Mouse (Mus musculus) myocyte (in vitro differentiated cells): Measurements from ENCODE around the gene Nmu. TPM values are rescaled to one million over a fixed set of nuclear protein-coding genes. Genes with fewer than 3 reads are reported as not detected.

Experiments used
- H3K27me3 ChIP-seq: one replicate; pipeline ENCODE4 v1.6.1; 2011; ENCODE audit not compliant: control insufficient read depth, insufficient read depth, insufficient read length
- H3K36me3 ChIP-seq: one replicate; pipeline ENCODE4 v1.6.1; 2011; ENCODE audit not compliant: control insufficient read depth, insufficient read depth
- H3K4me2 ChIP-seq: one replicate; pipeline ENCODE4 v1.6.1; 2011; ENCODE audit warnings: low read depth, control low read depth
- H3K4me3 ChIP-seq: one replicate; pipeline ENCODE4 v1.5.1; 2011; ENCODE audit warnings: mild to moderate bottlenecking, control low read depth, moderate library complexity
- H3K79me2 ChIP-seq: one replicate; pipeline ENCODE4 v1.6.1; 2011; ENCODE audit not compliant: control insufficient read depth, insufficient read depth
- H3ac ChIP-seq: one replicate; pipeline ENCODE4 v1.6.1; 2011; ENCODE audit not compliant: control insufficient read depth, insufficient read length
- CEBPB ChIP-seq: IDR thresholded peaks from 2 replicates; pipeline ENCODE4 v1.6.1; 2011; ENCODE audit warnings: mild to moderate bottlenecking, moderate library complexity; ENCODE audit not compliant: poor library complexity, insufficient read depth, severe bottlenecking
- E2F4 ChIP-seq: IDR thresholded peaks from one replicate; pipeline ENCODE4 v1.6.1; 2011; ENCODE audit warnings: mild to moderate bottlenecking, control low read depth, moderate library complexity; ENCODE audit not compliant: insufficient read depth
- MAX ChIP-seq: IDR thresholded peaks from one replicate; pipeline ENCODE4 v1.6.1; 2011; ENCODE audit warnings: low read depth, mild to moderate bottlenecking, control low read depth
- MYOD1 ChIP-seq, 3 experiments: IDR thresholded peaks; one replicate each; pipeline ENCODE4 v1.6.1; 2011; ENCODE audit warnings: control low read depth in 2 of 3, low read depth in 2 of 3, mild to moderate bottlenecking in 2 of 3, moderate library complexity in 1 of 3; ENCODE audit not compliant: insufficient read length in 2 of 3, control insufficient read depth in 1 of 3
- MYOG ChIP-seq, 3 experiments: IDR thresholded peaks; one replicate each; pipeline ENCODE4 v1.6.1; 2011; ENCODE audit warnings: control low read depth in 2 of 3, low read depth in 2 of 3, mild to moderate bottlenecking in 2 of 3; ENCODE audit not compliant: insufficient read length in 2 of 3, control insufficient read depth in 1 of 3, insufficient read depth in 1 of 3
- POLR2A ChIP-seq: IDR thresholded peaks from one replicate; pipeline ENCODE4 v1.6.1; 2011; ENCODE audit warnings: low read depth, mild to moderate bottlenecking, control low read depth, moderate library complexity; ENCODE audit not compliant: insufficient read length
- POLR2AphosphoS2 ChIP-seq: IDR thresholded peaks from one replicate; pipeline ENCODE4 v1.6.1; 2011; ENCODE audit warnings: low read depth, control low read depth; ENCODE audit not compliant: insufficient read length
- REST ChIP-seq: IDR thresholded peaks from one replicate; pipeline ENCODE4 v1.6.1; 2011; ENCODE audit warnings: mild to moderate bottlenecking, control low read depth, moderate library complexity; ENCODE audit not compliant: insufficient read depth, insufficient read length
- SRF ChIP-seq: IDR thresholded peaks from one replicate; pipeline ENCODE4 v1.6.1; 2011; ENCODE audit warnings: low read depth; ENCODE audit not compliant: control insufficient read depth, insufficient read length
- TCF12 ChIP-seq: IDR thresholded peaks from one replicate; pipeline ENCODE4 v1.6.1; 2011; ENCODE audit warnings: mild to moderate bottlenecking, control low read depth; ENCODE audit not compliant: poor library complexity, insufficient read depth, severe bottlenecking
- TCF3 ChIP-seq: IDR thresholded peaks from one replicate; pipeline ENCODE4 v1.6.1; 2011; ENCODE audit warnings: low read depth, control low read depth; ENCODE audit not compliant: insufficient read length
- USF1 ChIP-seq: IDR thresholded peaks from one replicate; pipeline ENCODE4 v1.6.1; 2011; ENCODE audit warnings: low read depth, mild to moderate bottlenecking, control low read depth, moderate library complexity
- polyA plus RNA-seq: library from polyadenylated mRNA; unstranded; fragments of >200 nt; fragmentation: generic; extraction: Trizol; gene quantifications from one replicate; pipeline ENCODE4 v1.2.1, GENCODE M21; 2012; ENCODE audit warnings: missing spikeins

Gene Nmu
- polyA plus RNA-seq, 1 experiment: not detected

DNA sequence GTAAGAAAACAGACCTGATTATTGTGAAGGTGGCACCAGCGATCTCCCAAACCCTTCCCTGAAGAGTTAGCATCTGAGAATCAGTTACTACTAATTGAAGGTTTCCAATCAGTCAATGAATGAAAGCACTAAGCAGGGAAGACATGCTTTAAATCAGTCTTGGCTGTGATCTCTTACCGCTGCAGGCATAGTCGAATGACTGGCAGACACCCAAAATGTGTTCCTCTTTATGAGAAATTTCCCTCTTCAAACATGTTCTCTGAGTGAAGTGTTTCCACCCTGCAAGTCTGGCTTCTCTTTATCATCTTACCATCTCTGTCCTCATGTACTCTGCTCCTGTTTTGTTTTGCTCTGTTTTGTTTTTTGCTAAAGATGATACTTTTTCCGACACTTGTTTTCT is 2.8 kb downstream of the Nmu start:
- Histone ChIP-seq H3K4me3 (no peak overlapping the region), H3K27me3 (no peaks in the 10 kb centered on the region), H3K4me2 (no peak overlapping the region), H3K79me2 (no peaks in the 10 kb centered on the region), H3K36me3 (no peaks in the 10 kb centered on the region), H3ac (no peak overlapping the region)
- TF ChIP-seq CEBPB (no peak), TCF3 (no peak), POLR2AphosphoS2 (no peak), SRF (no peak), TCF12 (no peak), MYOG (IDR thresholded peaks at IDR 0.05; ENCODE audit: control insufficient read depth in 1 of 3, insufficient read depth in 1 of 3, insufficient read length in 2 of 3, low read depth in 2 of 3) (no peak), REST (no peak), USF1 (no peak), MYOD1 (IDR thresholded peaks at IDR 0.05; ENCODE audit: control insufficient read depth in 1 of 3, insufficient read length in 2 of 3, low read depth in 2 of 3) (no peak), E2F4 (no peak), POLR2A (no peak), MAX (no peak)

DNA sequence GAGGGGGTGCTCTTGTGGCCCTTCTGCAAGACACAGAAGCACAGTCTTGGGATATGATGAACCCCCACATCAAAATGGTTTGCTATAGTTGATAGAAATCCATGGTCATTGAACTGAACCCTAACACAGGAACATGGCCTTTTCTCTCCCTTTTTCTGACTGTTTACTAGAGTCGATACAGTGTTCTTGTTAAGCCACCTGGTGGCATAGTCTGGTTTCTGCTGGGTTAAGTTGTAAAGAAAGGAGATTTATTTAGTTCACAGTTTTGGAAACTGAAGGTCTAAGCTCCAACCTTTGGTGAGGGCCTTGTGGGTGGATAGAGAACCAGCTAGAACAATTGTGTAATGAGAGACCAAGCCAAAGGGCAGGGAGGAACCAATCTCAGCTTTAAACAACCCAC is 3.5 kb downstream of the Nmu start:
- no peak overlapping the region for H3ac ChIP-seq
- no peaks in the 10 kb centered on the region for H3K36me3 ChIP-seq
- no peak overlapping the region for H3K4me2 ChIP-seq
- no peaks in the 10 kb centered on the region for H3K27me3 ChIP-seq
- TF ChIP-seq MYOG (IDR thresholded peaks at IDR 0.05; ENCODE audit: control insufficient read depth in 1 of 3, insufficient read depth in 1 of 3, insufficient read length in 2 of 3, low read depth in 2 of 3): no peak
- no peak for TF ChIP-seq TCF3
- TF ChIP-seq POLR2AphosphoS2: no peak
- TF ChIP-seq TCF12: no peak
- no peak for TF ChIP-seq SRF
- TF ChIP-seq REST: no peak
- no peak for TF ChIP-seq MAX
- TF ChIP-seq POLR2A: no peak
- TF ChIP-seq USF1: no peak
- no peaks in the 10 kb centered on the region for H3K79me2 ChIP-seq
- H3K4me3 ChIP-seq: no peak overlapping the region

DNA sequence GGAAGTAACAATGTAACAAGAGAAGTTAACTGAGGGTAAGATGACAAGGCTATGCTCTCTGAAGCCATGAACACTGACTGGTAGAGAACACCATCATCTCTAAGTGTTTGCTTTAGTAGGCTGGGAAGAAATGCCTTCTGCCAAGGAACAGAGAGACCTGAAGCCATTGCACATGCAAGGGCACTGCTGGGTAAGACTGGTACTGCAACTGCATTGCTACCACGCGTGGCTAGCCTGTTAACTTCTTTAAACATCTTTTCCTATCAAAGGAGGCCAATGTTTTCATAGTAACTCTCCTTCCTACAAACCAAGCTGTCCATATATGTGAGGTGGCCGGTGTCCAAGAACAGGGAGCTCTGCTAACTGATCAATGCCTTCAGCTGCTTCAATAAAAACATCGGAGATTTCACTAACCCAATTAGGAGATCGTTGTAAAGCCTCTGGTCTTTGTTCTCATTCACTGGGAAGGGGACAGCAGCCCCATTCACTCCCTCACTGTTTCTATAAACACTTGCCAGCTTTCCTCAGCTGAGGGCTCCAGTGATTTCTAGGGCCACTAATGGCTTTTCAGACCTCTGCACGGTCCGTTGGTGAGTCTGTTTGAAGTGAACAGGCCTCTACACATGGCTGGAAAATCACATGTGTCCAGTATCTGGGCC is 11.5 kb downstream of the Nmu start:
- no peaks in the 10 kb centered on the region for H3K36me3 ChIP-seq

DNA sequence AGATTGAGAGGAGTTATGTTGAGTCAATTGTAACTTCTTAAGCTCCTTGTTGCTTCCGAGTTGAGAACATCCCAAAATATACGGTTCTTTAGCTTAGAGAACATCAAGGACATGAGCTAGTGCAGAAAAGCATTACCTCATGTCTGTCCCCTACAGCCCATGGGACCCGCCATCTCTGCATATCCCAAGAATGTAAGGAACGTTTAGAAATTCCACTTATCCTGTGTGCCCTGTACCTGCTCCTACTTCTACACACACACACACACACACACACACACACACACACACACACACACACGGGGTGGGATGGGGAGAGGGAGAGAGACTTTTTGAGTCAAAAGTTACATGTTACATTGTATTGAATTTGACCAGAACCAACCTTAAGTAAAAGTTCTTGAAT is 12.1 kb downstream of the Nmu start:
- no peak overlapping the region for H3K4me3 ChIP-seq
- no peak overlapping the region for H3K4me2 ChIP-seq
- no peaks in the 10 kb centered on the region for H3K36me3 ChIP-seq
- no peaks in the 10 kb centered on the region for H3K27me3 ChIP-seq
- TF ChIP-seq TCF3 (no peak), TCF12 (no peak), USF1 (no peak), SRF (no peak), POLR2A (no peak), E2F4 (no peak), REST (no peak), MYOG (IDR thresholded peaks at IDR 0.05; ENCODE audit: control insufficient read depth in 1 of 3, insufficient read depth in 1 of 3, insufficient read length in 2 of 3, low read depth in 2 of 3) (no peak), MAX (no peak), CEBPB (no peak), MYOD1 (IDR thresholded peaks at IDR 0.05; ENCODE audit: control insufficient read depth in 1 of 3, insufficient read length in 2 of 3, low read depth in 2 of 3) (no peak), POLR2AphosphoS2 (no peak)
- no peaks in the 10 kb centered on the region for H3K79me2 ChIP-seq
- H3ac ChIP-seq: no peak overlapping the region

More for the DNA sequence above, 11.5 kb downstream of the Nmu start:
- Histone ChIP-seq H3K4me2 (no peak overlapping the region), H3ac (no peak overlapping the region), H3K27me3 (no peaks in the 10 kb centered on the region), H3K79me2 (no peaks in the 10 kb centered on the region), H3K4me3 (no peak overlapping the region)
- TF ChIP-seq CEBPB (no peak), MYOG (IDR thresholded peaks at IDR 0.05; ENCODE audit: control insufficient read depth in 1 of 3, insufficient read depth in 1 of 3, insufficient read length in 2 of 3, low read depth in 2 of 3) (no peak), POLR2A (no peak), REST (no peak), TCF12 (no peak), USF1 (no peak), MAX (no peak), POLR2AphosphoS2 (no peak), SRF (no peak), MYOD1 (IDR thresholded peaks at IDR 0.05; ENCODE audit: control insufficient read depth in 1 of 3, insufficient read length in 2 of 3, low read depth in 2 of 3) (no peak), TCF3 (no peak), E2F4 (no peak)

DNA sequence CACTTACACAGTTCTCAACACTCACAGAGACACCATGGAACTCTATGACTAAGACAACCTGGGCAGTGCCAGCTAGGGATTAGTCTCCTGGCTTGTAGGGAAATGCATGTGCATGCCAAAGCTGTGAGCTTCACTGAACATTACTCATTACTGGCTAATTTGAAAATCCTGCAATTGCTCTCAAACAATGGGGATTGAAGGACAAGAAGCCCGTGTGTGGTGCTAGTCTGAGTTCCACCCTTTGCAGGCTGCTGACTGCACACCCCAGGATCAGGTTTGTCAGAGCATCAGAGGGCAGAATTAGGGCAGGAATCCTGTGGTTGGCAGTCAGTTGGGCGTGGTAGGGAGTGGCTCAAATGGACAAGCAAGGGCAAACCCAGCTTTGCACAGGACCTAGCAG is 17.5 kb downstream of the Nmu start:
- no peaks in the 10 kb centered on the region for H3K36me3 ChIP-seq
- H3K27me3 ChIP-seq: no peaks in the 10 kb centered on the region
- H3K4me2 ChIP-seq: peak overlapping the region; percentile 68
- H3ac ChIP-seq: no peak overlapping the region
- H3K4me3 ChIP-seq: no peak overlapping the region
- no peaks in the 10 kb centered on the region for H3K79me2 ChIP-seq
- TF ChIP-seq POLR2AphosphoS2 (no peak), POLR2A (no peak), MYOG (IDR thresholded peaks at IDR 0.05; ENCODE audit: control insufficient read depth in 1 of 3, insufficient read depth in 1 of 3, insufficient read length in 2 of 3, low read depth in 2 of 3) (peak in 1 of 3 experiments; percentile 8)
